Mouse (Mus musculus) spleen, adult 2 months (tissue): ENCODE measurements at regions not wholly inside any gene's neighbourhood (a gene's known extent, or its start where the extent isn't known, plus 50 kb on each side); places are given as distances from the start of the nearest gene placed in this dataset.

Experiments
- CTCF ChIP-seq: fragments of 200-500 bp; IDR thresholded peaks from 2 replicates; pipeline ENCODE4 v1.5.1; 2011; ENCODE audit warnings: mild to moderate bottlenecking, inconsistent platforms; ENCODE audit not compliant: insufficient read depth, insufficient read length, insufficient replicate concordance; ENCODE audit errors: extremely low read depth
- POLR2A ChIP-seq: fragments of 200-500 bp; IDR thresholded peaks from 2 replicates; pipeline ENCODE4 v1.6.1; 2011; ENCODE audit warnings: low read depth, low read length, inconsistent platforms

DNA sequence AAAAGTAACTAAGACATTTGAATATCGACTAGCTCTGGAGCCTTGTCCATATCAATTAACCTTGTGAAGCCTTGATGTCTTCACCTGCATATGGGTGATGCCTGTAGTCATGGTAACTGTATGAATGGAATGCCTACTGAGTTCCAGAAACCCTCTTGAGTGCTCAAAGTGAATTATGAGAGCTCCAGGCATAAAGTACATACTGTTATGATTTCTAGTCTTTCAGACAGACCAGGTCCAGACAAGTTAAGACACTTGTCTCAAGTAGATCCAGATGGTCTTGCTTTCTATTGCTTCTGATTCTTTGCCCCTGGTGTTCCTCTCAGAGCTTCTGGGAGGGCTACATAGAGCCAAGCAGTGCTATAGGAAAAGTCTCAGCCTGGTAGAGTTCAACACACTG lies 112.5 kb upstream of the Lrfn2 start:
- TF ChIP-seq CTCF (no peak), POLR2A (no peak)
